Mouse (Mus musculus): Measurements from ENCODE around the gene Dnajc15. TPM values are rescaled to one million over a fixed set of nuclear protein-coding genes. Genes with fewer than 3 reads are reported as not detected.

Dnajc15 gene
- polyA plus RNA-seq, 2 experiments: 22.8 to 113 TPM

GRCm38 (mm10) chr14:77802268-77802630, 72.7 kb downstream of the Dnajc15 start:
- Histone ChIP-seq H3K9me3 (ENCODE audit: control insufficient read depth, low read length) (no peaks in the 10 kb centered on the region), H3K27ac (replicated peaks; ENCODE audit: low read depth, low read length) (no peak overlapping the region), H3K27me3 (ENCODE audit: control insufficient read depth, insufficient read depth, low read length) (no peaks in the 10 kb centered on the region), H3K9ac (ENCODE audit: low read depth, low read length, severe bottlenecking) (no peak overlapping the region), H3K4me2 (replicated peaks; ENCODE audit: low read depth, low read length, severe bottlenecking) (no peak overlapping the region), H3K36me3 (ENCODE audit: control insufficient read depth, insufficient read depth, low read length) (no peaks in the 10 kb centered on the region), H3K4me3 (replicated peaks; ENCODE audit: low read length) (no peak overlapping the region), H3K4me1 (ENCODE audit: control insufficient read depth, insufficient read depth, low read length) (peaks cover 5% of the 10 kb centered on the region)
- TF ChIP-seq POLR2A (IDR thresholded peaks at IDR 0.05; ENCODE audit: borderline replicate concordance, extremely low read depth, insufficient read depth, insufficient read length): no peak
- no peak for DNase-seq (ENCODE audit: low spot score)
- ATAC-seq (ENCODE audit: low FRiP score, low read depth): no peak
- WGBS: 49% methylated on average over 5 of the region's 5 CpGs

- peaks cover 5% of the 10 kb centered on the region for H3K4me1 ChIP-seq (ENCODE audit: control insufficient read depth, insufficient read depth, low read length)
- 79% methylated on average over 17 of the region's 17 CpGs for WGBS
- H3K4me3 ChIP-seq (replicated peaks; ENCODE audit: low read length): no peak overlapping the region
- TF ChIP-seq POLR2A (IDR thresholded peaks at IDR 0.05; ENCODE audit: borderline replicate concordance, extremely low read depth, insufficient read depth, insufficient read length): no peak
- ATAC-seq (ENCODE audit: low FRiP score, low read depth) (no peak), DNase-seq (ENCODE audit: low spot score) (no peak)
- H3K27me3 ChIP-seq (ENCODE audit: control insufficient read depth, insufficient read depth, low read length): no peaks in the 10 kb centered on the region
- H3K36me3 ChIP-seq (ENCODE audit: control insufficient read depth, insufficient read depth, low read length): no peaks in the 10 kb centered on the region
- no peak overlapping the region for H3K4me2 ChIP-seq (replicated peaks; ENCODE audit: low read depth, low read length, severe bottlenecking)
- H3K9ac ChIP-seq (ENCODE audit: low read depth, low read length, severe bottlenecking): no peak overlapping the region
- H3K9me3 ChIP-seq (ENCODE audit: control insufficient read depth, low read length): no peaks in the 10 kb centered on the region
- no peak overlapping the region for H3K27ac ChIP-seq (replicated peaks; ENCODE audit: low read depth, low read length)
Measured at GRCm38 (mm10) chr14:77801571-77802267, 73.2 kb downstream of the Dnajc15 start.

- DNase-seq (ENCODE audit: low spot score) (no peak), ATAC-seq (ENCODE audit: low FRiP score, low read depth) (no peak)
Measured at GRCm38 (mm10) chr14:77796506-77796905, 78.4 kb downstream of the Dnajc15 start.

GRCm38 (mm10) chr14:77795240-77795639, 79.7 kb downstream of the Dnajc15 start:
- Histone ChIP-seq H3K9ac (ENCODE audit: low read depth, low read length, severe bottlenecking) (no peak overlapping the region), H3K36me3 (ENCODE audit: control insufficient read depth, insufficient read depth, low read length) (no peaks in the 10 kb centered on the region), H3K9me3 (ENCODE audit: control insufficient read depth, low read length) (no peaks in the 10 kb centered on the region), H3K4me2 (replicated peaks; ENCODE audit: low read depth, low read length, severe bottlenecking) (no peak overlapping the region), H3K4me1 (ENCODE audit: control insufficient read depth, insufficient read depth, low read length) (peaks cover 9% of the 10 kb centered on the region), H3K4me3 (replicated peaks; ENCODE audit: low read length) (no peak overlapping the region), H3K27me3 (ENCODE audit: control insufficient read depth, insufficient read depth, low read length) (no peaks in the 10 kb centered on the region), H3K27ac (replicated peaks; ENCODE audit: low read depth, low read length) (no peak overlapping the region)
- TF ChIP-seq POLR2A (IDR thresholded peaks at IDR 0.05; ENCODE audit: borderline replicate concordance, extremely low read depth, insufficient read depth, insufficient read length): no peak
- ATAC-seq (ENCODE audit: low FRiP score, low read depth) (no peak), DNase-seq (ENCODE audit: low spot score) (no peak)
- WGBS: 92% methylated on average over 5 of the region's 5 CpGs

More at GRCm38 (mm10) chr14:77796506-77796905, 78.4 kb downstream of the Dnajc15 start:
- H3K27me3 ChIP-seq (ENCODE audit: control insufficient read depth, insufficient read depth, low read length): no peaks in the 10 kb centered on the region
- H3K9me3 ChIP-seq (ENCODE audit: control insufficient read depth, low read length): no peaks in the 10 kb centered on the region
- WGBS: 55% methylated on average over 4 of the region's 4 CpGs
- H3K36me3 ChIP-seq (ENCODE audit: control insufficient read depth, insufficient read depth, low read length): no peaks in the 10 kb centered on the region
- H3K27ac ChIP-seq (replicated peaks; ENCODE audit: low read depth, low read length): no peak overlapping the region
- H3K4me3 ChIP-seq (replicated peaks; ENCODE audit: low read length): no peak overlapping the region
- no peak overlapping the region for H3K9ac ChIP-seq (ENCODE audit: low read depth, low read length, severe bottlenecking)
- H3K4me2 ChIP-seq (replicated peaks; ENCODE audit: low read depth, low read length, severe bottlenecking): no peak overlapping the region
- peaks cover 14% of the 10 kb centered on the region for H3K4me1 ChIP-seq (ENCODE audit: control insufficient read depth, insufficient read depth, low read length)
- no peak for TF ChIP-seq POLR2A (IDR thresholded peaks at IDR 0.05; ENCODE audit: borderline replicate concordance, extremely low read depth, insufficient read depth, insufficient read length)

- H3K36me3 ChIP-seq (ENCODE audit: control insufficient read depth, insufficient read depth, low read length): no peaks in the 10 kb centered on the region
- H3K27ac ChIP-seq (replicated peaks; ENCODE audit: low read depth, low read length): peak overlapping the region; percentile 63; the same call in 1 of the 2 replicates
- no peaks in the 10 kb centered on the region for H3K27me3 ChIP-seq (ENCODE audit: control insufficient read depth, insufficient read depth, low read length)
- H3K9me3 ChIP-seq (ENCODE audit: control insufficient read depth, low read length): no peaks in the 10 kb centered on the region
- ATAC-seq (ENCODE audit: low FRiP score, low read depth) (peak; percentile 83), DNase-seq (ENCODE audit: low spot score) (peak; percentile 62)
- no peak overlapping the region for H3K9ac ChIP-seq (ENCODE audit: low read depth, low read length, severe bottlenecking)
- peaks cover 9% of the 10 kb centered on the region for H3K4me1 ChIP-seq (ENCODE audit: control insufficient read depth, insufficient read depth, low read length)
- no peak overlapping the region for H3K4me3 ChIP-seq (replicated peaks; ENCODE audit: low read length)
- H3K4me2 ChIP-seq (replicated peaks; ENCODE audit: low read depth, low read length, severe bottlenecking): no peak overlapping the region
- TF ChIP-seq POLR2A (IDR thresholded peaks at IDR 0.05; ENCODE audit: borderline replicate concordance, extremely low read depth, insufficient read depth, insufficient read length): no peak
- 29% methylated on average over 7 of the region's 7 CpGs for WGBS
Measured at GRCm38 (mm10) chr14:77794285-77794949, 80.5 kb downstream of the Dnajc15 start.

Data from limb, embryonic 14.5 days (tissue).